Mouse (Mus musculus) neural tube, embryonic 11.5 days (tissue): Measurements from ENCODE around the gene Olfr354. TPM values are rescaled to one million over a fixed set of nuclear protein-coding genes. Genes with fewer than 3 reads are reported as not detected.

Experiments
- ATAC-seq: fragments of 200-750 bp; cut with Nextera tagmentation; 2 replicates; pipeline ENCODE4 v1.8.0; 2017; ENCODE audit warnings: moderate number of reproducible peaks, mild to moderate bottlenecking, moderate TSS enrichment, moderate library complexity; ENCODE audit not compliant: insufficient read depth, low FRiP score, low TSS enrichment
- DNase-seq: peaks from one replicate; pipeline ENCODE4 v3.0.0-alpha.2; 2015; ENCODE audit warnings: low spot score
- H3K27ac ChIP-seq: fragments of 300-500 bp; sonication (generic); 2 replicates; pipeline ENCODE4 v1.5.1; 2014; ENCODE audit warnings: low read depth, mild to moderate bottlenecking, low read length
- H3K27me3 ChIP-seq: fragments of 300-500 bp; sonication (generic); 2 replicates; pipeline ENCODE4 v1.6.1; 2014; ENCODE audit warnings: mild to moderate bottlenecking, low read length, mixed read lengths; ENCODE audit not compliant: control insufficient read depth, insufficient read depth
- H3K36me3 ChIP-seq: fragments of 300-500 bp; sonication (generic); 2 replicates; pipeline ENCODE4 v1.6.1; 2014; ENCODE audit warnings: mild to moderate bottlenecking, low read length, moderate library complexity, mixed read lengths; ENCODE audit not compliant: control insufficient read depth, insufficient read depth
- H3K4me1 ChIP-seq: fragments of 300-500 bp; sonication (generic); 2 replicates; pipeline ENCODE4 v1.6.1; 2014; ENCODE audit warnings: low read length, mixed read lengths; ENCODE audit not compliant: control insufficient read depth, insufficient read depth
- H3K4me2 ChIP-seq: fragments of 300-500 bp; sonication (generic); 2 replicates; pipeline ENCODE4 v1.6.1; 2014; ENCODE audit warnings: low read depth, mild to moderate bottlenecking, moderate library complexity
- H3K4me3 ChIP-seq: fragments of 300-500 bp; sonication (generic); 2 replicates; pipeline ENCODE4 v1.5.1; 2014; ENCODE audit warnings: low read depth, low read length
- H3K9ac ChIP-seq: fragments of 300-500 bp; sonication (generic); 2 replicates; pipeline ENCODE4 v1.6.1; 2014; ENCODE audit warnings: mild to moderate bottlenecking, low read length
- H3K9me3 ChIP-seq: fragments of 300-500 bp; sonication (generic); 2 replicates; pipeline ENCODE4 v1.6.1; 2016; ENCODE audit warnings: low read length; ENCODE audit not compliant: control insufficient read depth
- WGBS: fragments of 180-500 bp; shearing (Covaris S2); extraction: QIAGEN DNeasy Blood & Tissue Kit; methylation state at CpG from one replicate; pipeline ENCODE4 v1.1.7; 2014; 5-methylcytosine and 5-hydroxymethylcytosine counted together
- polyA plus RNA-seq: library from polyadenylated mRNA; unstranded; fragments of >200 nt; fragmentation: Nextera tagmentation; extraction: Ambion mirVana; gene quantifications from 2 replicates; pipeline ENCODE4 v1.2.1, GENCODE M21; 2014

Olfr354 gene
- not detected in 2 replicates for polyA plus RNA-seq

- Histone ChIP-seq H3K27ac (no peak within 1 kb of the TSS), H3K9me3 (peaks cover 4% of the 10 kb centered on the region), H3K27me3 (no peaks in the 10 kb centered on the region), H3K4me3 (no peak within 1 kb of the TSS), H3K36me3 (no peaks in the 10 kb centered on the region), H3K4me2 (no peak within 1 kb of the TSS), H3K4me1 (no peaks in the 10 kb centered on the region), H3K9ac (no peak within 1 kb of the TSS)
- ATAC-seq (no peak), DNase-seq (no peak)
Measured at GRCm38 (mm10) chr2:36905380-36905779, at the start of gene Olfr354. Gene Olfr354 (plus strand): TSS chr2:36905680.

GRCm38 (mm10) chr2:36862560-36862959 is 42.9 kb upstream of the Olfr354 start, which contains the start of gene Olfr351:
Gene Olfr351 (minus strand): TSS chr2:36862660.
- ATAC-seq (no peak), DNase-seq (no peak)
- no peaks in the 10 kb centered on the region for H3K4me1 ChIP-seq
- no peak within 1 kb of the TSS for H3K9ac ChIP-seq
- H3K9me3 ChIP-seq, result no peaks in the 10 kb centered on the region; the same call in 1 of the 2 replicates
- H3K36me3 ChIP-seq, result no peaks in the 10 kb centered on the region
- no peaks in the 10 kb centered on the region for H3K27me3 ChIP-seq
- H3K27ac ChIP-seq, result no peak within 1 kb of the TSS
- WGBS, result 85% methylated on average over 1 of the region's 1 CpGs
- H3K4me2 ChIP-seq, result no peak within 1 kb of the TSS
- H3K4me3 ChIP-seq, result no peak within 1 kb of the TSS

GRCm38 (mm10) chr2:36868160-36868559 is 37.3 kb upstream of the Olfr354 start, which contains the start of gene Olfr352:
Gene Olfr352 (plus strand): TSS chr2:36868460.
- no peak within 1 kb of the TSS for H3K9ac ChIP-seq
- 92% methylated on average over 1 of the region's 1 CpGs for WGBS
- H3K9me3 ChIP-seq, result no peaks in the 10 kb centered on the region; the same call in 1 of the 2 replicates
- no peaks in the 10 kb centered on the region for H3K27me3 ChIP-seq
- H3K4me3 ChIP-seq, result no peak within 1 kb of the TSS
- no peak within 1 kb of the TSS for H3K4me2 ChIP-seq
- no peaks in the 10 kb centered on the region for H3K4me1 ChIP-seq
- H3K27ac ChIP-seq, result no peak within 1 kb of the TSS
- ATAC-seq, result no peak
- no peak for DNase-seq
- no peaks in the 10 kb centered on the region for H3K36me3 ChIP-seq

- ATAC-seq (no peak), DNase-seq (no peak)
- no peaks in the 10 kb centered on the region for H3K36me3 ChIP-seq
Measured at GRCm38 (mm10) chr2:36892836-36893235, 12.6 kb upstream of the Olfr354 start, which contains the start of gene Olfr353. Gene Olfr353 (minus strand): TSS chr2:36892936.

GRCm38 (mm10) chr2:36897114-36897513 is 8.4 kb upstream of the Olfr354 start:
- no peak overlapping the region for H3K27ac ChIP-seq
- no peak overlapping the region for H3K4me2 ChIP-seq
- ATAC-seq, result no peak
- H3K36me3 ChIP-seq, result no peaks in the 10 kb centered on the region
- H3K9ac ChIP-seq, result no peak overlapping the region
- no peak for DNase-seq
- H3K27me3 ChIP-seq, result no peaks in the 10 kb centered on the region
- H3K4me3 ChIP-seq, result no peak overlapping the region
- H3K4me1 ChIP-seq, result no peaks in the 10 kb centered on the region
- peaks cover 3% of the 10 kb centered on the region; the same call in 1 of the 2 replicates for H3K9me3 ChIP-seq

More at GRCm38 (mm10) chr2:36892836-36893235, 12.6 kb upstream of the Olfr354 start, which contains the start of gene Olfr353:
- Histone ChIP-seq H3K9ac (no peak within 1 kb of the TSS), H3K4me2 (no peak within 1 kb of the TSS), H3K27ac (no peak within 1 kb of the TSS), H3K27me3 (no peaks in the 10 kb centered on the region), H3K4me1 (no peaks in the 10 kb centered on the region), H3K4me3 (no peak within 1 kb of the TSS), H3K9me3 (peaks cover 3% of the 10 kb centered on the region; the same call in 1 of the 2 replicates)

GRCm38 (mm10) chr2:36928797-36929196 is 23.3 kb downstream of the Olfr354 start, which contains the start of gene Olfr355:
Gene Olfr355 (minus strand): TSS chr2:36928897.
- no peak for ATAC-seq
- H3K4me2 ChIP-seq, result no peak within 1 kb of the TSS

GRCm38 (mm10) chr2:36936821-36937220 is 31.3 kb downstream of the Olfr354 start, which contains the start of gene Olfr356:
Gene Olfr356 (plus strand): TSS chr2:36937121.
- Histone ChIP-seq H3K4me1 (no peaks in the 10 kb centered on the region), H3K36me3 (no peaks in the 10 kb centered on the region), H3K27me3 (no peaks in the 10 kb centered on the region), H3K4me2 (no peak within 1 kb of the TSS), H3K4me3 (no peak within 1 kb of the TSS), H3K9me3 (no peaks in the 10 kb centered on the region; the same call in 1 of the 2 replicates), H3K27ac (no peak within 1 kb of the TSS), H3K9ac (no peak within 1 kb of the TSS)
- ATAC-seq, result no peak
- DNase-seq, result no peak
- WGBS, result 82% methylated on average over 2 of the region's 2 CpGs

More at GRCm38 (mm10) chr2:36928797-36929196, 23.3 kb downstream of the Olfr354 start, which contains the start of gene Olfr355:
- Histone ChIP-seq H3K4me3 (no peak within 1 kb of the TSS), H3K36me3 (no peaks in the 10 kb centered on the region), H3K9me3 (no peaks in the 10 kb centered on the region), H3K4me1 (no peaks in the 10 kb centered on the region), H3K27ac (no peak within 1 kb of the TSS), H3K27me3 (no peaks in the 10 kb centered on the region), H3K9ac (no peak within 1 kb of the TSS)
- no peak for DNase-seq

Other genes with a start within 250 kb of the Olfr354 start
- not detected in 2 replicates for gene Olfr346, start 219.9 kb upstream of the Olfr354 start, polyA plus RNA-seq
- not detected in 2 replicates for gene Olfr347, start 173.8 kb upstream of the Olfr354 start, polyA plus RNA-seq
- not detected in 2 replicates for gene Olfr348, start 121.4 kb upstream of the Olfr354 start, polyA plus RNA-seq
- not detected in 2 replicates for gene Olfr50, start 115.1 kb upstream of the Olfr354 start, polyA plus RNA-seq
- gene Olfr3, start 88.6 kb upstream of the Olfr354 start, polyA plus RNA-seq, result not detected in 2 replicates
- gene Olfr350, start 59.4 kb upstream of the Olfr354 start, polyA plus RNA-seq, result not detected in 2 replicates
- gene Olfr351, start 43.0 kb upstream of the Olfr354 start, polyA plus RNA-seq, result not detected in 2 replicates
- gene Olfr352, start 37.2 kb upstream of the Olfr354 start, polyA plus RNA-seq, result not detected in 2 replicates
- not detected in 2 replicates for gene Olfr353, start 12.7 kb upstream of the Olfr354 start, polyA plus RNA-seq
- not detected in 2 replicates for gene Olfr355, start 23.2 kb downstream of the Olfr354 start, polyA plus RNA-seq
- gene Olfr356, start 31.4 kb downstream of the Olfr354 start, polyA plus RNA-seq, result not detected in 2 replicates
- not detected in 2 replicates for gene Olfr357, start 88.1 kb downstream of the Olfr354 start, polyA plus RNA-seq
- gene Olfr358, start 103.7 kb downstream of the Olfr354 start, polyA plus RNA-seq, result not detected in 2 replicates
- gene Olfr360, start 160.1 kb downstream of the Olfr354 start, polyA plus RNA-seq, result not detected in 2 replicates
- gene Olfr361, start 183.6 kb downstream of the Olfr354 start, polyA plus RNA-seq, result not detected in 2 replicates
- not detected in 2 replicates for gene Olfr362, start 212.2 kb downstream of the Olfr354 start, polyA plus RNA-seq
- not detected in 2 replicates for gene Olfr364-ps1, start 233.6 kb downstream of the Olfr354 start, polyA plus RNA-seq